Mouse (Mus musculus) megakaryocyte progenitor cell, adult 5-6 weeks (primary cell): Measurements from ENCODE around the gene Liph. TPM values are rescaled to one million over a fixed set of nuclear protein-coding genes. Genes with fewer than 3 reads are reported as not detected.
A peak's percentile ranks its signal among the peaks of the same experiment; 100 is the strongest.
"Not testable (repeated sequence)": the region's sequence is repeated elsewhere in the genome, so short reads cannot be mapped to it uniquely, and the experiment has no call there.

ENCODE experiments used
- ATAC-seq: replicated peaks from 2 replicates; pipeline ENCODE4 v1.8.0; 2016; ENCODE audit warnings: mild to moderate bottlenecking, moderate TSS enrichment, inconsistent platforms; ENCODE audit not compliant: poor library complexity
- total RNA-seq, 2 experiments: library from RNA; stranded (forward) in 1 of 2; stranded (reverse) in 1 of 2; fragments of 157-497, 149-512 nt in 1 of 2; fragments of 200-1000 nt in 1 of 2; gene quantifications; 2 replicates each; pipeline versions ENCODE4 v1.2.3 to v1.2.4; 2015 to 2017

Gene Liph
- total RNA-seq (2015): 0.05 and 0.10 TPM in 2 replicates
- total RNA-seq (2017): 0.04 TPM in 1 of 2 replicates, not detected in the other

DNA sequence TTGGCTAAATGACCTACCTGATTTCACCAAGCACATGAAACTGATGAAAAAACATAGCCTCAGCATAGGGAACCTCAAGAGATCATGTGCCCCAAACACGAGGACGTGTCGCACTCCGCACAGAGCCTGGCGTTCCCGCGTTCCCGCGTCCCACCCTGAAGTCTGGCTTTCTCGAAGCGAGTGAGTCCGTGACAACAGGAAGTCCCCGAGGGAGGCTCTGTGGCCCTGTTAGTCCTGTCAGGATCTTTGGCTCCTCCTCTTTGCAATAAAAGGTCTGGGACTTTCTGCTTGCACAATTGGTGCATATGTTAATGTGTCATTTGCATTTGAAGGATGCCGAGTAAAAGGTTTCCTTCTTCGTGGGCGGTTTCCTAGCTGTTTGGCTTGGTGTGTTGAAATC is at the start of gene Liph:
Gene Liph, minus strand, starts transcription at position 360 of the 400 bp plus-strand sequence.
- ATAC-seq: peak; percentile 68

DNA sequence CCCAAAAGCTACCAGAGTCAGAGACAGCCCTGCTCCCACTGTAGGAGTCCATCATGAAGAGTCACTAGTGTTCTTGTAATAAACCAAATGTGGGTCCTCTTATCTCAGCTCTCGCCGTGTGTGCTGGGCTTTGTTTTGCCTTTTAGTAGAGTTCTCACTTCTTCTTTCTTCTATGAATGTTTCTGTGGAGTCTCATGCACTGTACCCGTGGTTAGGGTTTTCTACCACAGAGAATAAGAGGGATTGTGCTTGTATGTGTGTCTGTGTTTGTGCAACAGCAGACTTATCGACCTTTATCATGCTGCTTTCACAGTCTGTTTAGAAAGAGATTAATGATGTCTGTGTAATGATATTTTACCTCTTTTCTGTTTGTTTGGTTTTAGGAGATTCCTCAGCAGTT is 48.4 kb upstream of the Liph start:
- peak; percentile 51 for ATAC-seq

DNA sequence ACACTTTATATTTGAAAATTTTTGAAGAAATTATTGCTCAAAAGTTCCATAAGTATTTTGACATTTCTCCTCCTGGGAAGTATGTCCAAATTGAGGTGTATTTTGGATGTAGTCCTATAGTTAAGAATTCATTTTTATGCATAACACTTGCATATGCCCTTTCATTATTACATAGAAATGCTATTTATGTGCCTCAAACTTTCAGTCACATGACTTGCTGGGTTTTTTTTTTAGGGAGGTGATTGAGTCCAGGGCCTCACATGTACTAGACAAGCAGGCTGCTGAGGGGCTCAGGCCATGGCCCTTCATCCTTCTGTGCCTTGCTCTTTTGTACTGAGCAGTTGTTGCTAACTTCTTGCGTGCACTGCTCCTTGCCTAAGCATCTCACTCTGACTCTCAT is 44.5 kb upstream of the Liph start:
- ATAC-seq: no peak

DNA sequence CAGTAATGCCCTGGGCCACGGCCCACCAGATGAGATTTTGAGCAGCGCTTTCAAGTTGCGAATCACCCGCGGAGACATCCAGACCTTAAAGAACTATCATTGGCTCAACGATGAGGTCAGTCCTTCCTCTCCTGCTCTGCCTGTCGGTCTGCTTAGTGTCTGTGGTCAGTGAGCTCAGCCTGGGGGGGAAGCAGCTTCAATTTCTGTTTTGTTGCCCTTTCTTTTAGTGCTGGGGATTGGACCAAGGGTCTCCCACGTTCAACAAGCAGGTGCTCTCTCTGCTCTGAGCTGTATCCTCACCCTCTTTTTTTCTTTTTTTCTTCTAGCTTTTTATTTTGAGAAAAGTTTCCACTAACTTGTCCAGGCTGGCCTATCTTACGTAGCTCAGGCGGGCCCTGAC is 43.1 kb upstream of the Liph start:
- no peak for ATAC-seq

DNA sequence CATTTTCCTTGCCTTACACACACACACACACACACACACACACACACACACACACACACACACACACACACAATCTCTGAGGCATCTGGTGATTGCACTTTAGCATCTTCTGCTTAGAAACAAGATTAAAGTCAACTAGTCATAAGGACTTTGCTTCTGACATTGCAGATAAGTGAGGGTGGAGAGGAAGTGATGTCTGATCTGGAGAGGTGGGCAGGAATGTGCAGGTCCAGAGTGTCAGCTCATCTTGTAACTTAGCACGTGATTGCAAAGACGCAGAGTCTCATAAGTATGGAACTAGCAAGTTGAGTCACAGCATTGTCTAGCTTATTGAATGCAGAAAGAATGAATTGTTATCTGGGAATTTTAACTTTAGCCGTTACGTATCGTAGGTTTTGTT is 32.0 kb upstream of the Liph start:
- no peak for ATAC-seq

DNA sequence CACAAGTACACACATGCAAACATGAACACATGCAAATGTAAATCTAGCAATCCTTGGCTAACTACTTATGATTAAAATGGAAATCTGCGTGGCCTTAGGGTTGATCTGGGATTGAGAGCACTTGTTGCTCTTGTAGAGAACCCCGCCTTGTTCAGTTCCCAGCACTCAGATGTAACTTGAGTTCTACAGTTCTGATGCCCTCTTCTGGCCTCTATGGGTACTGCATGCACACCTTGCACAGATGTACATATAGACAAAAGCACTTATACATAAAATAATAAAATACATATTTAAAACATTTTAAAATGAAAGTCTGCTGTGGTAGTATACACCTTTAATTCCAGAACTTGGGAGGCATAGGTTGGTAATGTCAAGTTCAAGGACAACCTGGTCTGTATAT is 26.7 kb upstream of the Liph start:
- peak; percentile 50; the same call in 1 of the 2 replicates for ATAC-seq

DNA sequence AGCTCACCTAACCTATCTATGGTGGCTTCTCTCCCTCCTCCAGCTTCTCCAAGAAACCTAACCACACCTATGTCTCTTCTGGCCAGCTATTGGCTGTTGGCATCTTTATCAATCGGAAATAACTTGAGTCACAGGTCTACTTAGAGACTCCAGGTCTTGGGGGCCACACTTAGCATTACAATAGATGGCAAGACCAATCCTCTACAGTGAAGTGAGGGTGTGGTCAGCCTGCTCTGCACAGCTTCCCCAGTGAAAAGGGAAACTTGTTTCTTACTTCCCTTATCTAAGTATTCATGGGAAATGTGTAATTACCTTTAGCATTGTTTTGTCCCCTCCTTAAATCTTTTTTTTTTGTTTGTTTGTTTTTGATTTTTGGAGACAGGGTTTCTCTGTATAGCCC is 20.1 kb upstream of the Liph start:
- peak; percentile 42; the same call in 1 of the 2 replicates for ATAC-seq

DNA sequence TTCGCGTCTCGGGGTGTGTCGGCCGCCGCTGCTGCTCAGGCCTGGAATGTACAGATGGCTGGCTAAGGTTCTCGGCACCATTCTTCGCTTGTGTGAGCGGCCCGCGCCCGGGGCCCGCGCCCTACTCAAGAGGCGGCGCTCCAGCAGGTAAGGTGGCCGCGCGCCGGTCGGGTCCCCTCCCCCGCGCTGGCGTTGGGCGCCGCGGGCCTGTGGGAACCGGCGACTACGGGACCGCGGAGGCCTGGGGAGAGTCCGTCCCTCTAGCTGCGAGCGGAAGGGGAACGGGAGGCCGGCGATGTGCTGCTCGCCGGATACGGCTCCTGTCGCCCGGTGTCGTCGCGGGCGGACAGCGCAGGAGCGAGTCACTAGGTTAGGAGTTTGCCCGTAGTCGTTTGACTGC is 14.1 kb upstream of the Liph start:
- ATAC-seq: peak; percentile 27

DNA sequence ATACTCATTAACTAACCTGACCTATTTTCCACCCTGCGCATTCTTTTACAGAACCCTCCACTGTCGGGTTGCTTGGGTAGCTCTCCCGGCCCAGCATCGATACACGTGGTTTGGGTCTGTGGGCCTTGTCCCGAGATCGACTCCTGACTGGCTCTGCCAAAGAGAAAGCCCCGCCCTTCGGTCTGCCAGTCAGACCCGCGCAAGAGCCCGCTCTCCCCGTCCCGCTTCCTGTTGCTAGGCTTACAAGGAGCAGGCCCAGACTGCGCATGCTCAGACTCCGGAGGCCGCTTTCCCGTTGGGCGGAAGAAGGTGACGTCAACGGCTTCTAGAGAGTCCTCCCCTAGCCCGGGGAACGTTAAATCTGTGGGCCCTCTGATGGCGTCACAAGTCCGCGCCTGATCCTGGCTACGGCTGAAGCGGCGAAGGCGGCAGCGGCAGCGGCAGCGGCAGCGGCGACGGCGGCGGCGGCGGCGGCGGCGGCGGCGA is 13.7 kb upstream of the Liph start, which contains the start of gene Senp2:
Gene Senp2, plus strand, starts transcription at position 386 of the 486 bp plus-strand sequence.
- ATAC-seq: peak; percentile 97

DNA sequence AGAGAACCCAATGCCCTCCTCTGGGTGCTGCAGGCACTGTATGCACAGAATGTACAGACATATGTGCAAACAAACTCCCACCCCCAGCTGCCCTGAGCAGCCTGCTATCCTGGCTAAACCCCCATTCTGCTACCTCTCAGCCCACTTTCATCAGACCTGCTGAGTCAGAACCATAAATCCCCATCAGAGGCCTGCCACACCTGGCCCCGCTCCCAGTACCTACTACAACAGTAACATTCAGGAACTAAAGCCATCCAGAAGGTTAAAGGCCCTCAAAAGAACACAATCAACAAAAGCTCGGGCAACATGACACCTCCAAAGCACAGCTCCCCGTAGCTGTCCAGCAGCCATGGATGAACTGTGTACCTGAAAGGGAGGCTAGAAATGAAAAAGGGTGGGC is 6.1 kb upstream of the Liph start:
- ATAC-seq: no peak

DNA sequence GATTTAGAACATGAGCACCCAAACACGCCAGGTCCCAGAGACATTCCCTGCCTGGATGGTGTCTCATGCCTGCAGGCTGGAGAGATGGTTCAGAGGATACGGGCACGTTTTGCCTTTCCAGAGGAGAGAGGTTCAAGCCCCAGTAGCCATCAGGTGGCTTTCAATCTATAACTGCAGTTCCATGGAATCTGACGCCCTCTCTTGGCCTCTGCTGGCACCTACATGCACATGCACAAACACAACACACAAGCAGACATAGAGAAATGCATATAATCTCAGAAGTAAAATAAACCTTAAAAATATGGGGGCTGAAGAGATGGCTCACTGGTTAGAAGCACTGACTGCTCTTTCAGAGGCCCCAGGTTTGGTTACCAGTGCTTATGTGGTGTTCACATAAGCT is 5.7 kb upstream of the Liph start:
- ATAC-seq: 0 out of 2 replicates have a peak, but pooled peaks have one; percentile 29

DNA sequence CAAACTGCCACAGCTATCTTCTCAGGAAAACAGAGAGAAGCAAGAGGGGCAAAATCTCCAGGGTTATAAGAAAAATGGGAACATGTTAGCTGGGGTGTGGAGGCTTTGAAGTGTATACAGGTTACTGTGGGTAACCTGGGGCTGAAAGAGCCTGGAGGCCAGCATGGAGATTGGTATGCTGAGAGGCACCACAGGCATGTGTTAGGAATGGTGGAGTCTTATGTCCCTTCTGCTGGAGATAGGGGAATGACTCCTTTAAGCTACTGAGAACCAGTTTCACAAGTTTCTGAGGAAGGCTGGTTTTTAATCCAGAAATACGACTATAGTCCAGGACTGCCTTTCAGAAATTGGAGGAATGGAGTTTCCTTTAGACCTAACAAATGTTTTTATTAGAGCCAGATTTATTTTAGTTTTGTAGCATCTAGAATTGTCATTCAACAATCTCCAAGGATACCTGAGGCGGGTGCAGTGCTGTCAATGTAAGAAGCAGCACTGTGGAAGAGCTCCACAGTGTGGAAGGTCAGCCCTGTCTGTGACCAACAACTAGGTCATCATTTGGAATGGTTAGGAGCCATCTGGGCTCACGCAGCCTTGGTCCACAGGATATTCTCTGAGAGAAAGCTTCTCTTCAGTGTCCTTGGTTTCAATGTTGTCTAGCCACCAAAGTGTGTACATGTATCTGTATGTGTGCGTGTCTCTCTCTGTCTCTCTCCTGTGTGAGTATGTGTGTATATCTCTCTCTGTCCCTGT is 4.7 kb upstream of the Liph start:
- ATAC-seq: no peak

DNA sequence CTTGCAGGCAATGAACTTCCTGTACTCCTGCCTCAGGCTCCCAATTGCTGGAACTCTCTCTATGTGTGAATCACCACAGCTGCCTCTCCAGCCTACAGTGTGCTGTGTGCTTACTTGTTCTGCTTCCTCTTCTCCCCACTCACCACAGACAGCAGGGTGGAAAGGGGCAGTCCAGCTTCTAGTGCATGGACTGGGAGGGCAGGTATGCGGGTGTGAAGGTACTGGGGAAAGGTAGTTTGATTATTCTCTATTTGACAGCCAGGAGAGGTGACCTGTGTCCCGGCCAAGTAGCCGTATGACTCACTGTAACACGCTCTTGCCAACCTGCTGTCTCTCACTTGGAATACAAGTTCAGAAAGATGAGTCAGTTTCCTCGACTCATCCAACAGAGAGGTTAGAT is 2.6 kb upstream of the Liph start:
- 0 out of 2 replicates have a peak, but pooled peaks have one; percentile 37 for ATAC-seq

DNA sequence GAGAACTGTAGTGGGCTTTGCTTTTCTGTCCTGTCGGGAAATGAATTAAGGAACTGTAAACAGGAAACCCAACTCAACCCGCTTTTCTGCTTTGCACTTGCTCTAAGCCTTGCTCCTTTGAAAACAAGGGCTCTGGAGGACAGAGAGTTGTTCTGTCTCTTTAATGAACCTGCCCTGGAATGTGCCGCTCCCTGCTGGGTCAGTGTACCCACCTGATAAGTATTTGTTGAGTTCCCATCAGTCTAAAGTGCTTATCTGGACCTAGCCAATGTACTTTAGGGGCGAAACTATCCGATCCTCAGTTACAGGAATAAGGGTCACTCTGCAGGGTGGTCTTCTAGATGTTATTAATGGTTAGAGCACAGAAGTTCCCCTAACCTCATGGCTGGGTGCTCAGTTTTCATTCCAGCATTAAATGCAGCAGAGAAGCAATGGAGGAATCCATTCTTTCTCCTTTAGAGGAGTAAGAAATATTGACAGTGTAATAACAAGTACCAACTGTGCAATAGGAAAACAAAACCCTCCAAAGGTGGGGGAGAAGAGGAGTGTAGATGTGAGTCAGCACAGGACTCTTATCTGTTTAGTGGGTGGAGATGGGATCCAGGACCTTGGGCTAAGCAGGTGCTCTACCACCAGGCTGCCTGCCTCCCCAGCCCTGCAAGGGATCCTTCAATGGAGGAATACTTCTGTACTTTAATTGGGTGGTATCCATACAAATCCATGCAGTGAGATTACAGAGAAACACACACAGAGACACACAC is 1.6 kb upstream of the Liph start:
- ATAC-seq: peak; percentile 61

DNA sequence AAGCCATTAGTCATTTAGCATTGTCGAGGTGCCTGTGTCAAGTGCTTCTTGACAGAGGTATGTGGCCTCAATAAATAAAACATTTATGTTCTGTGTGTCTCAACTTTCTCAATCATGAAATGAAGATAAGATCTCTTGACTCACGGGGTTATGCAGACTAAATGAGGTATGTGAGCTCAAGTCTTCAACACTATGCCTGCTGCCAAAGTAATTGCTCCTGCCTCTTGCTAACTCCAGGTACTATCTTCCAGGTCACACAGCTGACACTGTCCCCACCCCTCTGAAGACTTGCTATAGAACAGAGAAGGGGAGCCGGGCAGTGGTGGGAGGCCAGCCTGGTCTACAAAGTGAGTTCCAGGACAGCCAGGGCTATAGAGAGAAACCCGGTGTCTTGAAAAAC is 939 bp upstream of the Liph start:
- no peak for ATAC-seq

DNA sequence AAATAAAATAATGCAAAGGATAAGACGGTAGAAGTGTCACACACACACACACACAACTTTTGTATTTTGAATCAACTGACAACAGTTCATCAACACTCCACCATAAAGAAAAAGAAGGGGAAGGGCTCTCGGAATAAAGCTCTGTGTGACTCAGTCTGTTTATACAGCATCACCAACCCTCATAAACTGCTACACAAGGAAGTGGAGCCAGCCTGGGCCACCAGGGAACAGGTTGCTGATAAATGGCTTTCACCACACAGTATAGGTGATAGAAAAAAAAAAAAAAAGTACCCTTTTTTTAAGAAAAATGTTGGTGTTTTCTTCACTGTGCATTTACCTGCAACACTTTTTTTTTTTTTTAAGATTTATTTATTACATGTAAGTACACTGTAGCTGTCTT is 3.7 kb downstream of the Liph start:
- ATAC-seq: no peak

DNA sequence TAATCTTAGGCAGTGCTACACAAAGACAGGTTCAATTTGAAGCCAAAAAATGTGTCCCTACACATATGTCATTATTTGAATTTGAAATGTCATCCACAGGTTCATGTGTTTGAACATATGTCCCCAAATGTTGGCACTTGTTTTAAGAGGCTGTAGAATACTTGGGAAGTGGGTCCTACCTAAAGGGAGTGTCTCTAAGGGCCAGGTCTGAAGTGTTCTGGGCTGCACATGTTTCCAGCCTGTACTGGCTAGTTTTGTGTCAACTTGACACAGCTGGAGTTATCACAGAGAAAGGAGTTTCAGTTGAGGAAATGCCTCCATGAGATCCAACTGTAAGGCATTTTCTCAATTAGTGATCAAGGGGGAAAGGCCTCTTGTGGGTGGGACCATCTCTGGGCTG is 4.6 kb downstream of the Liph start:
- ATAC-seq: not testable (repeated sequence)

DNA sequence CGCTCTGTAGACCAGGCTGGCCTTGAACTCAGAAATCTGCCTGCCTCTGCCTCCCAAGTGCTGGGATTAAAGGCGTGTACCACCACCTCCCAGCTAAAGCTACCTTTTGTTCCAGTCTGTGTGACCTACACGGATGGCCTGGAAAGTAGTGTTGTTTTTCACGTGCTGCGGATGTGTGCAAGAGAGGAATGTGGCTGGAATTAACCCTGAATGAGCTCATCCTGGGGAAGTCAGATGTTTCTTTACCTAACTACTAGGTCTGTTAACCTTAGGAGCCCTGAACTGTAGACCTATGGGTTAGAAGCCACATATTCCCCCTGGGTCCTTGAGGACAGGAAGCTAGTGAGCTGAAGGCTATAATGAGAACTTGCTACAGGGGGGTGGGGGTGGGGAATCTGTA is 7.5 kb downstream of the Liph start:
- no peak for ATAC-seq

DNA sequence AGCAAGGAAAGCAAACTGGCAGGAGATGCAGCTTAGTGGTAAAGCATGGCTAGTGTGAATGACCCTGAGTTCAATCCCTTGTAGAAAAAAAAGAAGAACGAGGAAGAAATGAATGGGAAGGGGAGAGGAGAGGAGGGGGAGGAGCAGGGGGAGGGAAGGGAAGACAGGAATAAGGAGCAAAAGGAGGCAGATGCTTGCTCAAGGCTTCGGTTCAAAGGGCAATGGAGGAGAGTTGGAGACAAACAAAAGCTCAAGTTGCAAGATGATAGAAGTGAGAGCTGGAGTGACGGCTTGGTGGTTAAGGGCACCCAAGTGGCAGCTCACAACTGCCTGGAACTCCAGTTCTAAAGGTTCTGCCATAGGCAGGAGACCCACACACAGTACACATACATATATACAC is 9.3 kb downstream of the Liph start:
- no peak for ATAC-seq

DNA sequence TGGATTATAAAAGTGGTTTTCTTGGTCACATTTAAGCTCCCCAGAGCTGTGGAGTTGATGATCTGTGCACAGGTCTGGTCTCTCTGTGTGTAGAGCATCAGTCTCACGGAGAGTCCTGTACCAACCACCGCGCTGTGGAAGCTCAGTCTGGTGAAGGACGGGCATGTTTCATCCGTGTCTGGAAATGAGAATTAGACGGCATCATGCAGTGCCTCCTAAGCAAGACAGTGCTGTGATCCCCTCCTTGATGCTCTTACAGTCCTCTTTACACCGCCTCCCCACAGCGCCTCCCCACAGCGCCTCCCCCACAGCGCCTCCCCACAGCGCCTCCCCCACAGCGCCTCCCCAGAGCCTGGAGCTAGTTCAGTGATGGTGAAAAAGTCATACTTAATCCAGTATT is 11.4 kb downstream of the Liph start:
- no peak for ATAC-seq

DNA sequence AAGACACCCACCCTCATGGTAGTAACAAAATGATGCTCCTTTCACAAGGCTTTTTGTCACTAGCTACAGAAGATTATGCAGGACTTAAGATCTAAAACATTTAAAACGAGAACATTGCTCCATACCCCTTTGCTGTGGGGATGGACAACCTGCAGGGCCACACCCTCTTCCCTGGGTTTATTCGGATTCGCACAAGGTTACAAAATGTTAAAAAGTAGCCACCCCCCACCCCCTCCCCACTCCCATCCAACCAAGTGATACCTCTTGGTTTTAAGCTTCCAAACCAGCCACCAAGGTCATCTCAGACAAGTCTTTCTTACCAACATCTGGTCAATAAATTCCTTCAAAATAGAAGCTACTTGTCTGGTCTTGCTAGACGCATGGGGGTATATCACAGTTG is 11.9 kb downstream of the Liph start:
- no peak for ATAC-seq

DNA sequence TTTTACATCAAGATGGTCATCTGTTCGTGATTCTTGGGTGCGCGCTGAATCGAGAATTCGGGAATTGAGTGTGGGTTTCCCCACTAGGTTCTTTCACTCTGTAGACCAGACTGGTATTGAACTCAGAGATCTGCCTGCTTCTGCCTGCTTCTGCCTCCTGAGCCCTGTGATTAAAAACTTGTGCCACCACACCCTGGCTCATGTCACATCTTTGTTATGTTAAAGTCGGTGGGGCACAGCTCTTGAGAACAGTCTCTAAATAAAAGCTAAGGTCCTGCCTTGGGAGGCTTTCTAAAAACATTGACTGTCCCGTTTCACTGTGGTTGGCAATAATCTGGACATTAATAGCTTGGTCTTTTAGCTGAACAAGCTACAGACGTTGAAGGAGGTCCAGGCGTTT is 12.3 kb downstream of the Liph start:
- no peak for ATAC-seq
